Mouse (Mus musculus): ENCODE data around the gene Klhl18.

Klhl18 gene

GRCm38 (mm10) chr9:110476124-110477091 lies at the start of gene Klhl18, which contains the start of gene Kif9:
TSS of gene Klhl18 (minus strand) at chr9:110476694.
TSS of gene Kif9 (plus strand) at chr9:110476958.
- in situ Hi-C loops (cut with MboI; ENCODE audit: low sequenced_read_pairs) = no loop called here

DNA sequence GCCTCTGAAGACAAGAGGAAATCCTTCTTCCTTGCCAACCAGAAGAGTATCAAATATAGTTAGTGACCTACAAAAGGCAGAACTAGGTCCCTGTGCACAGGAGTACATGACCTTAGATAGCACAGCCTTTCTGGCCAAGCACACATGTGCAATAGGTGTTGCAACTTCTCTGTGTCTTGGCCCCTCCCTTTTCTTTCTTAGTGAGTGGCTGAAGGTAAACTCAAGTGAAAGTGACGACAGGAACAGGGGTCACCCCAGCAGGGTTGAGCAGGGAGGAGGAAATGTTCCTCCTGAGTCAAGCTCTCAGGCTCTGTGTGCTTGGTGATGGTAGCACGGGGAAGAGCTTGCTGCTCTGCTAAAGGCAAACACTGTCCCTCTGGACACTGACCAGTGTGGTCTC lies 49.2 kb upstream of the Klhl18 start:
- in situ Hi-C loops (cut with MboI; ENCODE audit: low sequenced_read_pairs) = no loop called here

GRCm38 (mm10) chr9:110490913-110491312 lies 14.4 kb upstream of the Klhl18 start:
- in situ Hi-C loops (cut with MboI; ENCODE audit: low sequenced_read_pairs) = no loop called here

GRCm38 (mm10) chr9:110488841-110489240 lies 12.3 kb upstream of the Klhl18 start:
- in situ Hi-C loops (cut with MboI; ENCODE audit: low sequenced_read_pairs) = no loop called here

GRCm38 (mm10) chr9:110478639-110479038 lies 2.1 kb upstream of the Klhl18 start:
- in situ Hi-C loops (cut with MboI; ENCODE audit: low sequenced_read_pairs) = no loop called here

GRCm38 (mm10) chr9:110477951-110478350 lies 1.5 kb upstream of the Klhl18 start:
- in situ Hi-C loops (cut with MboI; ENCODE audit: low sequenced_read_pairs) = no loop called here

GRCm38 (mm10) chr9:110466179-110466578 lies 10.3 kb downstream of the Klhl18 start:
- in situ Hi-C loops (cut with MboI; ENCODE audit: low sequenced_read_pairs) = no loop called here

GRCm38 (mm10) chr9:110465336-110465735 lies 11.2 kb downstream of the Klhl18 start:
- in situ Hi-C loops (cut with MboI; ENCODE audit: low sequenced_read_pairs) = no loop called here

DNA sequence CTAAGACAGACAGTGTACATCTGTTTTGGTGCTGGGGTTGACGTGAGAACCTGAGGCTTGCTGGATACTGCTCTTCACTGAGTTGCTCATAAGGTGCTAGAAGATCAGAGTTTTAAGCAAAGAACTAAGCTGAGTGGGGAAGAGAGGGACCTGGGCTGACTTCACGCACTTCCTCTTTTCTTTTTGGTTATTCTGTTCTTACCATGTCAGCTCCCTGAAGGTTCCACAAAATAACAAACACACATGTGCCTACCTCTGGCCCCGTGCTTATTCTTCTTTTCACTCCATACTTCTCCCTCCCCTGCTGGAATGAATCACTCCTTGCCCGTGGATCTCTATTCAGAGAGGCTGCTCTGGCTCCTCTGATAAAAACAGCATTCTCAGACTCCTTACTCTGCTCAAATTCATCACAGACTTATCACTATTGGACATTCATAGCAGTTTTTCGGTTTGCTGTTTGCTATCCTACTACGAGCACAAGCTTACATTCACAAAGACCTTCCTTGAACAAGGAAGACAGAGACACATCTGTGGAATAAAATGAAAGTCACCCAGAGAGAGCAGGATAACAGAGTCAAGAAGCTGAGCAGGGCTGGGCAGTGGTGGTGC lies 12.4 kb downstream of the Klhl18 start:
- in situ Hi-C loops (cut with MboI; ENCODE audit: low sequenced_read_pairs) = no loop called here

DNA sequence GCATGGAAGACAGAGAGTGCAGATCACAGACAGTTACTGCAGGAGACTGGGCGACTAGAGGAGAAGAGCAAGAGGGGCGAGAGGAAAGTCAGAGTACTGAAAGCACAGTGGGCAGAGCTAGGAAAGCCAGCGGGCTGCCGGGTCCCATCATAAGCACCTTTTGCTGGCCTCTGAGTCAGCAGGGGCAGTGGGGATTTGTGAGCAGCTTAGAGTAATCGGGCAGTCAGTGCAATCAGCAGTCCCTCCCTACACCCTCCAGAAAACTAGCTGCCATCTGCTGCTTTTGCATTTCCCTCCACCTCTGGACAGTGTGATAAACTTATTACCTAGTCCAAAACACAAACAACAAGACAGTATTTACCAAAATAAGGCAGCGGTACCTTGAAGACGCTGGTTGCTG lies 14.2 kb downstream of the Klhl18 start:
- in situ Hi-C loops (cut with MboI; ENCODE audit: low sequenced_read_pairs) = no loop called here

- in situ Hi-C loops (cut with MboI; ENCODE audit: low sequenced_read_pairs) = no loop called here
Observed at GRCm38 (mm10) chr9:110460884-110461815, 15.3 kb downstream of the Klhl18 start.

DNA sequence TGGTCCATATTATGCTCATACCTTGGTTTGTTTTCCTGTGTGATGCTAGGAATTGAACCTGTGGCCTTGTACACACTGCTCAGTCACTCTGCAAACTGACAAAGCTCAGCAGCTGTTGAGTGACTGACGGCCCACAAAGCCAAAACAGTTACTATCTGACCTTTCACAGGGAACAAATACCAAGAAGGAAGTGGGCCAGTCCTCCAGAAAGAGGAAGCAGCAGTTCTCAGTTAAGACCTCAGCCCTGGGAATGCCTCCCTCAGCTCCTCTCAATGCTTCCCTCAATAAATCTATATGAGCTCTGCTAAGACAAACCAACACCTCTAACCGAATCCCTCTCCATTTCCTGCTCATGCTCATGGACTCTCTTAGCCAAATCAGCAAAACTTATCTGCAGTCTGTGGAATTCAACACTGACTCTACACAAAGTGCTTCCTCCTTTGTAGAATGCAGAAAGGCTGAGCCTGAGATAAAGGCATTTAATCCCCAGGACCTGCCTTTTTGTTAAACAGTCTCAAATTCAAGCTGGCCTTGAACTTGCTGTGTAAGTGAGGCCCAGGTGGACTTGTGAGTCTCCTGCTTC lies 17.3 kb downstream of the Klhl18 start:
- in situ Hi-C loops (cut with MboI; ENCODE audit: low sequenced_read_pairs) = no loop called here

DNA sequence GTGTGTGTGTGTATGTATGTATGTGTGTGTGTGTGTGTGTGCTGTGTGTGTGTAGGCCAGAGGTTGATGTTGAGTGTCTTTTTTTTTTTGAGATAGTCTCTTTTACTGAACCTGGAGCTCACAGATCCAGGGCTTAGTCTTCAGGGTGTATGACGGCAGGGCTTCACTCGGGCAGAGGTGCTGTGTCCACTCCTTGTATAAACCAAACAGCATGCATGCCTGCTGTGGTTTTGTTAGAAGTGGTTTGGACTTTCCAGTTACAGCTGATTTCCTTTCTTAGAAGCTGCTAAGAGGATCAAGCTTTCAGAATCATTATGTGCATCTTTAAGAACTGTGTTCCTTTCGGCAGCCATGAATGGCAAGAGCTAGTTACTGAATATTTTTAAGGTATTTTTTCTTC lies 18.6 kb downstream of the Klhl18 start:
- in situ Hi-C loops (cut with MboI; ENCODE audit: low sequenced_read_pairs) = no loop called here

DNA sequence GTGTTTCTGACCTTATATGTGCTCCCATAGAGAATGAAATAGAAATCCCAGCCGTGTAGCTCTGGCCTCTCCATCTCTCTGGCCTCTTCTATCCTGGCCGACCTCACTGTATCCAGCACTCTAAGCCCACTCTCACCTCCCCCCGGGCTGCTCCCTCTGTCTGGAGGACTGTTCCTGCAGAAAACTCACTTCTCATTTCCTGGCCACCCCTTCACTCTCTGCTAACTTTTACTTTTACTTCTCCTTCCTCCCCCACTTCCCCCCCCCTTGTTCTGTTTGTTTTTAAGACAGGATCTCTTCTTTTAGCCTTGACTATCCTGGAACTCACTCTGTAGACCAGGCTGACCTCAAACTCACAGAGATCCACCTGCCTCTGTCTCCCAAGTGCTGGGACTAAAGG lies 24.0 kb downstream of the Klhl18 start:
- in situ Hi-C loops (cut with MboI; ENCODE audit: low sequenced_read_pairs) = no loop called here

DNA sequence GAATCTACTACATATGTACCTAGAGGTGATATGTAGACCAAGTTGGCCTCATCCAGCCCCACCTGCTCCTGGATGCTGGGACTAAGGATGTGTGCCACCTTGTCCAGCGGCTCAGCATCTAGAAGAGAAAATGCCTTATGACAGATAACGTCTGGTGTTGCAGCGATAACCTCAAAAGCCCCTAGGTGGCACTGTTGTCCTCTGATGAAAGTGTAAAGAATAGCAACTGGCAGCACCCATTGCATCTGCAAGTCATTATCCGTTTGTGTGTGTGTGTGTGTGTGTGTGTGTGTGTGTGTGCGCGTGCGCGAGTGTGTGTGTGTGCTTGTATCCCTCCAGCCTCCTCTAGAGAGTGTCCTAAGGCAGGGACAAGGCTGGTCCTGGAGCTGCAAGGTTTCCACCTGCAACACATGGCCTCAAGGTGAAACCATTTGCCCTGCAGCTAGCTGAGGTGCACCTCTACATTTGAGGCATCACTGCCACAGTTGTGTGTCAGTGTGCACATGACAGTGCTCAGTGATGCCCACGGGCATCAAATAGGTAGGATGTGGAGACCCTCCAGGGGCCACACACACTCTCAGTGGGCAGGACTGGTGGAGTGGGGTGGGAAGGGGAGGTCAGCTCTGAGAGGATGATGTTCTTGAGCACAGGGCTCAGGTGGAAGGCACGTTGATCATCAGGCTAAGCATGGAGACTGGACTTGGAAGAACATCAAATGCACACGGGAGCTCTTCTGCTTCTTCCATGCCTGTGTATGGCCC lies 27.5 kb downstream of the Klhl18 start:
- in situ Hi-C loops (cut with MboI; ENCODE audit: low sequenced_read_pairs) = no loop called here

DNA sequence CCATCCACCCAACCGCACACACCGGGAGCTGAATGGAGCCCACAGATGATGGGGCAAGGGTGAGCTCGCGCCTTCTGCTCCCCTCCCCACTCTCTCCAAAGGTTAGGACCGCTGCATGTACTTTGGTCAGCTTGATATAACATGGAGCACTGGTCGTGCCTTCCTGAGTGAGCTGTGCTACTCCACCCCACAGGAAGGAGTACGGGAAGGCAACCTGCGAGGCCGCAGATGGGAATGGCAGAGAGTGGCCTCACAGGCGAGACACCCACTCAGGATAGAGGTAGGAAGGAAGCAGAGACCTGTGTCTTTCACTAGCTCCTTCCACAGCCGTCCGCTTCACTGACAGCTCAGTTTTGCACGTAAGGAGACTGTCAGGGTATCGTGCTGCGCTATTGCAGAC lies 28.1 kb downstream of the Klhl18 start:
- in situ Hi-C loops (cut with MboI; ENCODE audit: low sequenced_read_pairs) = no loop called here

- in situ Hi-C loops (cut with MboI; ENCODE audit: low sequenced_read_pairs) = no loop called here
Observed at GRCm38 (mm10) chr9:110440559-110440958, 35.9 kb downstream of the Klhl18 start.

- in situ Hi-C loops (cut with MboI; ENCODE audit: low sequenced_read_pairs) = no loop called here
Observed at GRCm38 (mm10) chr9:110440049-110440448, 36.4 kb downstream of the Klhl18 start.

DNA sequence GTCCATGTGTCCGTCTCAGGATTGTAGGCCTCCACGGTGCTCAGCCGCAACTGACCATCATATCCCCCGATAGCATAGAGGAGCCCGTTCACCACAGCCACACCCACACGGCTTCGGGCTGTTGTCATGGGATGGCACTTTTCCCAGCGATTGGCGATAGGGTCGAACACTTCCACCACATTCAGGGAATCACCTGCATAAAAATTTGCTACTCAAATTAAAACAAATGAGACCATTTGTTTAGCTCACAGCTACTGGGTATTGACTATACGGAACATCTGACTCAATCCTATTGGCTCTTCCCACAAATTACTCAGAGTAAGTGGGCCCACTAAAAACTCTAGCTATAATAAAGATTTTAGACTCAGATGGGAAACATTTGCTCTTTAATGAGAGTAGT lies 40.5 kb downstream of the Klhl18 start:
- in situ Hi-C loops (cut with MboI; ENCODE audit: low sequenced_read_pairs) = no loop called here

DNA sequence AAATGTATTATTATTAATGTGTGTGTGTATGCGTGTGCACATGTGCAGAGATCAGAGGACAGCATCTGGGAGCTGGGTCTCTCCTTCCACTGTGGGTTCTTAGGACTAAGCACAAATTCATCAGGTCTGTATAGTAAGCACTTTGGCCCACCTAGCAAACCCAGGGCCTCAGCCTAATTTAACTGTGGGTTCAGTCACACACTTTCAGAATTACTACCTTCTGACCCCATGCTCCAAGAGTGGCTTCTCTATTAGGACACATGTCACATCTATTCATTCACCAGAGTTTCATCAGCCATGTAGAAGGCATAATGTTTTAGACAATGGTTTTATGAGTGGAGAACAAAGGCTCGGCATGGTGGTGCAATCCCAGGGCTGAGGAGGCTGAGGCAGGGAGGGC lies 43.4 kb downstream of the Klhl18 start:
- in situ Hi-C loops (cut with MboI; ENCODE audit: low sequenced_read_pairs) = no loop called here
